Mouse (Mus musculus): ENCODE data around the gene Gsk3b. TPM values are rescaled to one million over a fixed set of nuclear protein-coding genes. Genes with fewer than 3 reads are reported as not detected.

Gsk3b gene
- total RNA-seq, 1 experiment from 2014 or later, result 55.7 TPM

GRCm38 (mm10) chr16:38245379-38245778, 156.6 kb downstream of the Gsk3b start:
- ATAC-seq (replicated peaks in 1 of 2; ENCODE audit: insufficient read depth in 1 of 2, low FRiP score in 2 of 2, low TSS enrichment in 1 of 2, low read depth in 1 of 2, poor library complexity in 2 of 2, severe bottlenecking in 2 of 2), result no peak

DNA sequence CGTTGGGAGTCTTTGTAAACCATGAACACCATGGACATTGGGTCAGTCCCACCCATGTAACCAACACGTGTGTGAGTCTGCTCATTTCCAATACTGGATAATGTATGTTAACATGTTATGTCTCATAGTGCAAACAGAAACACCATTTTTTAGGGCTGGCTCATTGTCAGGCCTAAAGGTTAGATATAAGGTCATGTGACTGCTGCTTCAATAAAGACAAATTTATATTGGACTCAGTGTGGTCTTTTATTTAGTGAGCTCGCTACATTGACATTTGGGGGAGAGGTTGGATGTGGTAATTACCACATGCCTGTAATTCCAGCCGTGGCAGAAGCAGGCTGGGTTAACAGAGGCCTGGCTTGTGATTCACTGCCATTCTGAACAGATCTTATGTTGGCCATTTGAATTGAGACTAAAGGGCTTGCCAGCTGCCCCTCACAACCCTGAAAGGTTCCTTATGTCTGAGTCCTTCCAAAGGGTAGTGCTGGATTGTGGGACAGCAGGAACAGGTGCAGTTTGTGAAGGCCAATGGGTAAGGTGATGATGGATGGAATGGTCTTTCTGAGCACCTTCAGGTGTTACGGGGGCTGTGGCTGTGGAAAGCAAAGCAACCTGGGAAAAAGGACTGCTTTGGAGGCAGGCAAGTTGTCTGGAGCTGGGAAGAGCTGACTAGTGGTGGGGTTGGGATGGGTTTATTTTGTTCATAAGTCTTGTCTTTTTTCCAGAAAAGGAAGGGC, 157.2 kb downstream of the Gsk3b start:
- no peak for ATAC-seq (replicated peaks in 1 of 2; ENCODE audit: insufficient read depth in 1 of 2, low FRiP score in 2 of 2, low TSS enrichment in 1 of 2, low read depth in 1 of 2, poor library complexity in 2 of 2, severe bottlenecking in 2 of 2)

DNA sequence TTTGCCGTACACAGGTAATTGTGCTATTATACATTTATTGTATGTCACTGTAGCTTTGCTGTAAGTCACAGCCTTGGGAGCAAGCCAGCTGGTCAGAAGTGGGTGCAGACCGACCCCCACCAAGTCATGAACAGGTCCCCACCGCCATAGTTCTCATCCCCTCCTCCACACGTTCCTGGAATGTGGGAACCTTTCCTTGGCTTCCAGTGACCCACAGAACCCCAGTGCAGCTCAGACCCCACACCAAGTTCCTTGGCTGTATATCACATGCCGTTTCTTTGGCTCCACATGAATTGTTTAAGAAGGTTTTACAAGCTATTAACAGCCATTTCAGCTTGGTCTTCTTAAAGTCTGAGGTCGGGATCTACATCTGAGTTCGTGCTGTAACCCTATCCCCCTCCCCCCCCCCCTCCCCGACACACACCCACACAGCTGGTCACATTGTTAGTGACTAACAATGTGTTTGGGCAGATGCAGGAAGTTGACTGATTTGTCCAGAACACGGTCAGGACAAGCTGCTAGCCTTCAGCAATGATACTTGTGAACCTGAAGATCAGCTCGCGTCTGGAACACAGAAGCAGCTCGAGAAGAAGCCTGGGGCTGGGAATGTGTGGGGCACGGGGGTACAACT, 159.6 kb downstream of the Gsk3b start:
- no peak for ATAC-seq (replicated peaks in 1 of 2; ENCODE audit: insufficient read depth in 1 of 2, low FRiP score in 2 of 2, low TSS enrichment in 1 of 2, low read depth in 1 of 2, poor library complexity in 2 of 2, severe bottlenecking in 2 of 2)

DNA sequence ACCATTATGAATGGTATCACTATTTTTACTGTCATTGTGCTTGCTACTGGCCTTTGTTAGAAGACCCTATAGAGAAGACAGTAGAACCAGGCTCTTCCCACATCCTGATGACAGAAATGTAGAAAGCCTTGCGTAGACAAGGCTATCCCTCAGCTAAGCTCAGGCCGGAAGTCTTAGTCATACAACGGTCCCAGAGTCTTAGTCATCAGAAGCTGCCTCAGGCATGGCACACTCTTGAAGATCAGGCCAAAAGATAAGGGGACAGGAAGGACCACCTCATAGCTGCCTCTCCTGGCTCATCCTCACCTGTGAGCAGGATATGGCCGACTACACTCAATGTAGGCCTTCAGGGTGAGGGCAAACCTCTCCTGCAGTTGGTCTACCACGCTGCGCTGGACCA, 161.7 kb downstream of the Gsk3b start:
- no peak for ATAC-seq (replicated peaks in 1 of 2; ENCODE audit: insufficient read depth in 1 of 2, low FRiP score in 2 of 2, low TSS enrichment in 1 of 2, low read depth in 1 of 2, poor library complexity in 2 of 2, severe bottlenecking in 2 of 2)

DNA sequence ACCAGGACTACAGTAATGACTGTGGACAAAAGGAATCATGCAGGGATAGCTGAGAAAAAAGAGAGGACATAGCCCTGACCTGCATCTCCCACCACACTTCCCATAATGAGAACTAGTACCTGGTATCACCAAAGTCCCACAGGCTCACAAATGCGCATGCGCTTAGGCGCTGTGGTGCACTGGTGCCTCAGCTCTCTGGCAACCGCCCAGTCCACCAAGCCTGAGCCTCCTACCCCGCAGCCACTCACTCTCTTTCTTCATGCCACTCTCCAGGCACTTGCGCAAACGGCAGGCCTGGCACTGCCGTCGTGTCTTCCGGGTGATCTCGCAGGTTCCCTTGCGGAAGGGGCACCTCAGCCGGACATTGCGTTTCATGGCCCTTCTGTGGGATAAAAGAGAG, 165.2 kb downstream of the Gsk3b start:
- no peak for ATAC-seq (replicated peaks in 1 of 2; ENCODE audit: insufficient read depth in 1 of 2, low FRiP score in 2 of 2, low TSS enrichment in 1 of 2, low read depth in 1 of 2, poor library complexity in 2 of 2, severe bottlenecking in 2 of 2)

DNA sequence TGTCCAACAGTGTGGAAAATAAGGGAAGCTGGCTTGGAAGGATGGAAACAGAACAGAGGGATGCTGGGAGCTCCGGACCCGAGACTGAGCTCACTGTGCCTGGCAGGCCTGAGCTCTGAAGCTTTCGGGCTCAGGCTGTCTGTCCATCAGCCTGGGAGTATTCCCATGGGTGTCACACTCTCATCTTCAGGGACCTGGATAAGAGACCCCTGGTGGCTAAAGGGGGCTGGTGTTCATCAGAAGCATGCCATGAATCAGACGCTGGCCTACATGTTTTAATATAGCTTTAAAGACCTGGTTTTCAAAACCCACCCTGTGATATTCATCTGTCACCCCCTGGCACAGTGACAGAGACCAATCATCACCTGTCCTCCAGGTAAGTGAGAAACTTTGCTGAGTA, 166.3 kb downstream of the Gsk3b start:
- ATAC-seq (replicated peaks in 1 of 2; ENCODE audit: insufficient read depth in 1 of 2, low FRiP score in 2 of 2, low TSS enrichment in 1 of 2, low read depth in 1 of 2, poor library complexity in 2 of 2, severe bottlenecking in 2 of 2), result no peak

- no peak for ATAC-seq (replicated peaks in 1 of 2; ENCODE audit: insufficient read depth in 1 of 2, low FRiP score in 2 of 2, low TSS enrichment in 1 of 2, low read depth in 1 of 2, poor library complexity in 2 of 2, severe bottlenecking in 2 of 2)
These were observed 167.1 kb downstream of the Gsk3b start for GRCm38 (mm10) chr16:38255927-38256326.

- no peak for ATAC-seq (replicated peaks in 1 of 2; ENCODE audit: insufficient read depth in 1 of 2, low FRiP score in 2 of 2, low TSS enrichment in 1 of 2, low read depth in 1 of 2, poor library complexity in 2 of 2, severe bottlenecking in 2 of 2)
These were observed 182.8 kb downstream of the Gsk3b start for GRCm38 (mm10) chr16:38271601-38272000.

GRCm38 (mm10) chr16:38272483-38272882, 183.7 kb downstream of the Gsk3b start:
- no peak for ATAC-seq (replicated peaks in 1 of 2; ENCODE audit: insufficient read depth in 1 of 2, low FRiP score in 2 of 2, low TSS enrichment in 1 of 2, low read depth in 1 of 2, poor library complexity in 2 of 2, severe bottlenecking in 2 of 2)

DNA sequence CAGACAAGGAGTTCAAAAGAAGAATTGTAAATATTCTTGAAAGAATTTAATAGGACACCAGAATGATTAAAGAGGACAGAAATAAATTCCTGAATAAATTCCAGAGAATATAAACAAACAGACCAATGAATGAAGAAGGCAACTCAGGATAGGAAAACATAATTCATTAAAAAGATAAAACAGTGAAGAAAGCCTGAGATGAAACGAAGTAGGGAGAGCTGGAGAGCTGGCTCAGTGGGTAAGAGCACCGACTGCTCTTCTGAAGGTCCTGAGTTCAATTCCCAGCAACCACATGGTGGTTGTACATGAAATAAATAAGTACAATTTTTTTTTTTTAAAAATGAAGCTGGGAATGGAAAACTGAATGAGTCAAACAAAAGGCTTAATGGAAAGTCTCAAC, 185.9 kb downstream of the Gsk3b start:
- no peak for ATAC-seq (replicated peaks in 1 of 2; ENCODE audit: insufficient read depth in 1 of 2, low FRiP score in 2 of 2, low TSS enrichment in 1 of 2, low read depth in 1 of 2, poor library complexity in 2 of 2, severe bottlenecking in 2 of 2)

GRCm38 (mm10) chr16:38279794-38280193, 191.0 kb downstream of the Gsk3b start:
- ATAC-seq (replicated peaks in 1 of 2; ENCODE audit: insufficient read depth in 1 of 2, low FRiP score in 2 of 2, low TSS enrichment in 1 of 2, low read depth in 1 of 2, poor library complexity in 2 of 2, severe bottlenecking in 2 of 2), result no peak

GRCm38 (mm10) chr16:38280951-38281350, 192.2 kb downstream of the Gsk3b start:
- no peak for ATAC-seq (replicated peaks in 1 of 2; ENCODE audit: insufficient read depth in 1 of 2, low FRiP score in 2 of 2, low TSS enrichment in 1 of 2, low read depth in 1 of 2, poor library complexity in 2 of 2, severe bottlenecking in 2 of 2)

DNA sequence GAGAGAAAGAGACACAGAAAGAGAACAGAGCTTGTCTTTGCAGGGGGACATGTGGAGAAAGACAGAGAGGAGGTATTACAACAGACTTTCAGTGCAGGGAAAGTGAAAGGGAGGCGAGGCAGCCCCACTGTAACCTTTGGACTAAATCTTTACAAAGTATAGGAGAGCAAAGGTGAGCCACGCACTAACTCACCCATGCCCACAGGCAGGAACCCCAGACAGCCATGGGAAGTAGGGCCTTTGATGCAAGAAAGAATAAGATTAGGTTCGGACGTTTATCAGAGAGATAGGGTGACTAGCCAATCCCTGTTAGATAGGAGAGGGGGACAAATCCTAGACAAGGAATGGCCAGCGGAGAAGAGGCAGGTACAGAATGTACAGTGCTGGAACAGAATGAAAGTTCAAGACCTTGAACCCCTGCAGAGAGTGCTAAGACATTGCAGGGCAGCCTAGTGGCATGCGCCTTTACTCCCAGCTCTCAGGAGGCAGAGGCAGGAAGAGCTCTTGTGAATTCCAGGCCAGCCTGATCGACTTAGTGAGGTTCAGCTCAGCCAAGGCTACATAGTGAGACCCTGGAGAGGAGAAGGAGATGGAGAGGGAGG, 193.9 kb downstream of the Gsk3b start:
- no peak for ATAC-seq (replicated peaks in 1 of 2; ENCODE audit: insufficient read depth in 1 of 2, low FRiP score in 2 of 2, low TSS enrichment in 1 of 2, low read depth in 1 of 2, poor library complexity in 2 of 2, severe bottlenecking in 2 of 2)

DNA sequence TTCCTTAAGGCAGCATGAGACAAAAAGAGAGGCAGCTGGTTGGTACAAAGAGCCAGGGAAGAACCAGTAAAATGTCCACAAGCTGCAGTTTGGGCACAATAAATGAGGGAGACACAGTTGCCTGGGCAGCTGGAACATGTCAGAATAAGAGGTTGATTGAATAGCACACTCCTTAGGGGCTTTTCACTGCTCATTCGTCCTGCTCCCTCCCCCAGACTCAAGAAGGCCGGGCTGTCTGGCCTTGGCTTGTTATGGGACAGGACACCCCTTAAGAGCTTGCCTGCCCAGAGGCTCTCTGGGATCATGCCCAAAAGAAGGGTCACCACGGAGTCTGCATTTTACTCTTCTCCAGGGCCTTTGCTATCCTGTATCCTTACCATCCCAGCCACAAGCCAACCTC, 194.5 kb downstream of the Gsk3b start:
- ATAC-seq (replicated peaks in 1 of 2; ENCODE audit: insufficient read depth in 1 of 2, low FRiP score in 2 of 2, low TSS enrichment in 1 of 2, low read depth in 1 of 2, poor library complexity in 2 of 2, severe bottlenecking in 2 of 2), result no peak

GRCm38 (mm10) chr16:38285801-38286200, 197.0 kb downstream of the Gsk3b start:
- no peak for ATAC-seq (replicated peaks in 1 of 2; ENCODE audit: insufficient read depth in 1 of 2, low FRiP score in 2 of 2, low TSS enrichment in 1 of 2, low read depth in 1 of 2, poor library complexity in 2 of 2, severe bottlenecking in 2 of 2)

DNA sequence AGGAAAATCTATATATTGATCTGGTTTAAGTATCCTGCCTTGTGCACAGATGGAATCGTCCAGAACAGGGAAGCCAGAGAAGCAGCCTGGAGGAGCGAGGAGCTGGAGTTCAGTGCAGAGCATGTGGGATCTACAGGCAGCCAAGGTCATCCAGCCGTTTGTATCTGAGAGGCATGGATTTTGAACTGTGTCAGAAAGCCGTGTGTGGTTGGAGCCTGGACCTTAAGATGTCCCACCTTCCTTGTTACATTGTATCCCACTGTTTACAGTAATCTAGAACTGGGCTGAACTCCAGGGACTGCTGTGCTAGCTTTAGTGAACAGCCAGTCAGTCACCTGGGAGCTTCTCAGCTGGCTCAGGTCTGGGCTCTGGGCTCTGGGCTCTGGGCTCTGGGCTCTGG, 197.7 kb downstream of the Gsk3b start:
- ATAC-seq (replicated peaks in 1 of 2; ENCODE audit: insufficient read depth in 1 of 2, low FRiP score in 2 of 2, low TSS enrichment in 1 of 2, low read depth in 1 of 2, poor library complexity in 2 of 2, severe bottlenecking in 2 of 2), result no peak

GRCm38 (mm10) chr16:38287357-38287756, 198.6 kb downstream of the Gsk3b start:
- no peak for ATAC-seq (replicated peaks in 1 of 2; ENCODE audit: insufficient read depth in 1 of 2, low FRiP score in 2 of 2, low TSS enrichment in 1 of 2, low read depth in 1 of 2, poor library complexity in 2 of 2, severe bottlenecking in 2 of 2)

GRCm38 (mm10) chr16:38287762-38288161, 199.0 kb downstream of the Gsk3b start:
- ATAC-seq (replicated peaks in 1 of 2; ENCODE audit: insufficient read depth in 1 of 2, low FRiP score in 2 of 2, low TSS enrichment in 1 of 2, low read depth in 1 of 2, poor library complexity in 2 of 2, severe bottlenecking in 2 of 2), result no peak

GRCm38 (mm10) chr16:38288851-38289250, 200.1 kb downstream of the Gsk3b start:
- no peak for ATAC-seq (replicated peaks in 1 of 2; ENCODE audit: insufficient read depth in 1 of 2, low FRiP score in 2 of 2, low TSS enrichment in 1 of 2, low read depth in 1 of 2, poor library complexity in 2 of 2, severe bottlenecking in 2 of 2)

Data from hematopoietic stem cell, adult 5-6 weeks (primary cell).